Mouse (Mus musculus) midbrain, embryonic 10.5 days (tissue): Measurements from ENCODE around the gene Cdon. TPM values are rescaled to one million over a fixed set of nuclear protein-coding genes. Genes with fewer than 3 reads are reported as not detected.
A peak's percentile ranks its signal among the peaks of the same experiment; 100 is the strongest.

Source experiments
- DNase-seq: peaks from one replicate; pipeline ENCODE4 v3.0.0-alpha.2; 2017; ENCODE audit warnings: low spot score
- H3K27ac ChIP-seq: fragments of 300-500 bp; sonication (generic); replicated peaks from 2 replicates; pipeline ENCODE4 v1.5.1; 2016; ENCODE audit warnings: mild to moderate bottlenecking
- H3K27me3 ChIP-seq: fragments of 300-500 bp; sonication (generic); 2 replicates; pipeline ENCODE4 v1.6.1; 2016; ENCODE audit warnings: low read depth, mild to moderate bottlenecking; ENCODE audit not compliant: poor library complexity, severe bottlenecking
- H3K36me3 ChIP-seq: fragments of 300-500 bp; sonication (generic); 2 replicates; pipeline ENCODE4 v1.6.1; 2016; ENCODE audit warnings: mild to moderate bottlenecking, moderate library complexity
- H3K4me1 ChIP-seq: fragments of 300-500 bp; sonication (generic); 2 replicates; pipeline ENCODE4 v1.6.1; 2016
- H3K4me3 ChIP-seq: fragments of 300-500 bp; sonication (generic); 2 replicates; pipeline ENCODE4 v1.5.1; 2016; ENCODE audit warnings: mild to moderate bottlenecking, moderate library complexity
- H3K9me3 ChIP-seq: fragments of 300-500 bp; sonication (generic); replicated peaks from 2 replicates; pipeline ENCODE4 v1.6.1; 2016; ENCODE audit warnings: mild to moderate bottlenecking
- WGBS: fragments of 180-500 bp; shearing (Covaris S2); methylation state at CpG from one replicate; pipeline ENCODE4 v1.1.7; 2016; 5-methylcytosine and 5-hydroxymethylcytosine counted together
- polyA plus RNA-seq: library from polyadenylated mRNA; unstranded; fragments of >200 nt; fragmentation: Nextera tagmentation; extraction: Ambion mirVana; gene quantifications from 2 replicates; pipeline ENCODE4 v1.2.1, GENCODE M21; 2016

The Cdon gene
- polyA plus RNA-seq, 1 experiment from 2014 or later, result 10.5 TPM

DNA sequence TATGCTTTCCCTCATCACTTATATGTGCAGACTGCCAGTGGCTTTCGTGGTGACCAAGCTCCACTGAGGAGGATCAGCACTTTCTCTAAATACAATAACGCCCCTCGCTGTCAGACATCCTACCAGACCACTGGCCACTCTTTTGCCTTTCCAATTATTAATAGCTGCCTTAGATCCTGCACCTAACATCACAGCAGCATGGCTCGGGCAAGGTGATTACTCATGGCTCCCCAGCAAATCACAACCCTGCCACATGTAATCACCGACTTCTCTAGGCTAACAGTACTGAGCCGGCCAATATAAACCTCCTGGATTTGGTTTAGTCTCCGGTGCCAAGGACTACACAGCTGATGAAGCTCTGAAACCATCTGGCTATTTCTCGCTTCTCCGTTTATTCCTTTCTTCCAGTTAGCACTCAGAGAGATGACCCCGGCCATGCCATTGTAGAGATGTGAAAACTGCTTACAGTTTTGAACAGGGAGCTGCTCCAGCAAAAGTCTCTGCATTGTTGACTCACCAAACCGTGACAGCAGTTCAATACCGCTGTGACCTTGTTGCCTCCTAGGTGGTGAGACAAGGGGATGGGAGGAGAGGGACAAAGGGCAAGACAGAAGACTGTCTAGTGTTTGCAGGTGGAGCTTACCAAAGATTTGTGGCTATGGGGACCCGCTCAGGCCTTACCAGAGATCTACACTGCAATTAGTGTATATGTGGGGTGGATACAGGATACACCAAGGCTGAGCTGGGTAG lies 118.2 kb downstream of the Cdon start:
- Histone ChIP-seq H3K4me1 (peaks cover 18% of the 10 kb centered on the region; the same call in 1 of the 2 replicates), H3K27ac (no peak overlapping the region), H3K36me3 (no peaks in the 10 kb centered on the region), H3K9me3 (no peaks in the 10 kb centered on the region), H3K27me3 (no peaks in the 10 kb centered on the region; the same call in 1 of the 2 replicates), H3K4me3 (no peak overlapping the region)
- 81% methylated on average over 13 of the region's 13 CpGs for WGBS
- DNase-seq, result no peak

DNA sequence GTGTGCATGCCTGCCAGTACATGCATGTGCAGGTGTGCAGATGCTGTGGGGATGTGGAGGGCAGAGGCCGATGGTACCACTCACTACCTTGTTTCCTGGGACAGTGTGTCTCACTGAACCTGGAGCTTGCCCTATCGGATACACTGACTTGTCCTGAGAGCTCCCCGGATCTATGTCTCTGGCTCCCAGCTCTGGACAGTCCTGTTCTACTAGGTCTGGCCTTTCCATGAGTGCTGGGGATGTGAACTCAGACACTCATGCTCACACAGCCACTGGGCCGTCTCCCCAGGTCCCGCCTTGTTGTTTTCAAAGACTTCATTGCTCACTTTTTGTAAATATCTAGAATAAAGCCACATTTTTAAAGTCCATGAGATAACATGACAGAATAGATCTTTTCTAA lies 120.1 kb downstream of the Cdon start:
- peaks cover 18% of the 10 kb centered on the region; the same call in 1 of the 2 replicates for H3K4me1 ChIP-seq
- no peak overlapping the region for H3K4me3 ChIP-seq
- DNase-seq, result no peak
- no peaks in the 10 kb centered on the region for H3K27me3 ChIP-seq
- WGBS, result 85% methylated on average over 5 of the region's 5 CpGs
- no peak overlapping the region for H3K27ac ChIP-seq
- no peaks in the 10 kb centered on the region for H3K9me3 ChIP-seq
- H3K36me3 ChIP-seq, result 0 out of 2 replicates have a peak, but pooled peaks cover 7% of the 10 kb centered on the region

DNA sequence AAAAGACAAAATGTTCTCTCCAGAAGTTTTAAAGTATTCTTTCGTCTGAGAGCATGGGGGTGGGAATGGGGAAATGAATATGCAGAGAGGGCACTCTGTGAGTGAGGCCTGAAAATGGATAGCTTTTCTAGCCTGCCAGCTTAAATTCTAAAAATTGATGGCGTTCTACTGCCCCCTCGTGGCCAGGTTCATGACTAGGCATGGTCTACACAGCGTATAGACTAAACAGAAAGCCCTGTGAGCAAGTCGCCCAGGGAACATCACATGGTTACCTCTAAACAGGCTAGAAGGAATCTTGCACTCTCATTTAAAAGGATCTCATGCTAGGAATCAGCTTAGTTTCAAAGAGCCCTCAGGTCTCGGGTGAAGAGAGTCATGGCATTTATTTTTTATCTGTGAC lies 120.6 kb downstream of the Cdon start:
- 12% methylated on average over 6 of the region's 6 CpGs for WGBS
- 0 out of 2 replicates have a peak, but pooled peaks cover 7% of the 10 kb centered on the region for H3K36me3 ChIP-seq
- no peaks in the 10 kb centered on the region for H3K9me3 ChIP-seq
- H3K27me3 ChIP-seq, result no peaks in the 10 kb centered on the region
- H3K4me1 ChIP-seq, result peaks cover 18% of the 10 kb centered on the region; the same call in 1 of the 2 replicates
- peak; percentile 82 for DNase-seq
- no peak overlapping the region for H3K27ac ChIP-seq
- no peak overlapping the region for H3K4me3 ChIP-seq

DNA sequence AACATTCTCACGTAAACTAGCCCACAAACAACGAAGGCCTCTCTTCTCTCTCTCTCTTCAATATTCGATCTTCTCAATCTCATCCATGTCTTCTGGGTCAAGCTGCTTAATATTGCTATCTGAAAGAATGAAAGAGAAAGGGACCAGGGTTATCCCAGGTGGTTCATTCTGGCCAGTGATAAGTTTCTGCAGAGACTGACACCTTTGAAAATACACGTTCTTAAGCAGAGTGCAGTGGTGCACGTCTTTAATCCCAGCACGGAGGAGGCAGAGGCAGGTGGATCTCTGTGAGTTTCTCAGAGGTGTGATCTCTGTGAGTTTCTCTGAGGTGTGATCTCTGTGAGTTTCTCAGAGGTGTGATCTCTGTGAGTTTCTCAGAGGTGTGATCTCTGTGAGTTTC lies 121.0 kb downstream of the Cdon start:
- DNase-seq, result no peak
- Histone ChIP-seq H3K4me3 (no peak overlapping the region), H3K36me3 (0 out of 2 replicates have a peak, but pooled peaks cover 9% of the 10 kb centered on the region), H3K27me3 (no peaks in the 10 kb centered on the region), H3K9me3 (no peaks in the 10 kb centered on the region), H3K4me1 (peaks cover 18% of the 10 kb centered on the region; the same call in 1 of the 2 replicates), H3K27ac (no peak overlapping the region)
- WGBS, result 74% methylated on average over 6 of the region's 6 CpGs

DNA sequence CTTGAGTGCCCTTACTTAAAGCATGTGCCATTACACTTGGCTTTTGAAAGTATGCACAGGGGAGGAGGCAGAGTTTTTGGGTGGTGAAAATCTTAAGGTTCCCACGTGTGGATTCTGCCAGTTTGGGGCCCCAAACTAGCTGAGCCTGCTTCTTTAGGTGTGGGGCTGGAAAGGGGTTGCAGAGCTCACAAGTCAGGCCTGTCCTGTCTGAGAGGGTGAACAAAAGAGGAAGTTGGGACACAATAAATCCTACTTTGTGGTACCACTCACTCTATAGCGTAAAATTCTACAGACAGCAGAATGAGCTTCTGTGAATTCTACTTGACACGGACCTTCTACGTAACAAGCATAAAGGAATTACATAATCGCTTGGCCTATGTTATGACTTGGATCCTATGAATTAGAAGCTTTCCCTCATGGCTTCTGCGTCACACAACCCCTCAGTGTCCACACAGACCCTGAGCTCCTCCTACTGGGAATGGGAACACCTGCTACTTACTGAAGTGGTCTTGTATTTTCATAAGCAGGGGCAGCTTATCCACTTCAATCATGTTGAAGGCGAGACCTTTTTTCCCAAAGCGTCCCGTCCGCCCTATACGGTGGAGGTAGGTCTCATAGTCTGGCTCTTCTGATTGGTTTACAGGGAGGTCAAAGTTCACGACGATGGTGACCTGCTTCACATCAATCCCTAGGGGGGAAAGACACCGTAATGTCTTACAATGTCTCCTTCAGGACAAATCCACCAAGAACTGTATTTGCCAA lies 122.4 kb downstream of the Cdon start:
- Histone ChIP-seq H3K4me1 (peaks cover 11% of the 10 kb centered on the region; the same call in 1 of the 2 replicates), H3K9me3 (no peaks in the 10 kb centered on the region), H3K27ac (no peak overlapping the region), H3K27me3 (no peaks in the 10 kb centered on the region), H3K36me3 (0 out of 2 replicates have a peak, but pooled peaks cover 9% of the 10 kb centered on the region), H3K4me3 (no peak overlapping the region)
- WGBS, result 86% methylated on average over 14 of the region's 14 CpGs
- DNase-seq, result no peak

DNA sequence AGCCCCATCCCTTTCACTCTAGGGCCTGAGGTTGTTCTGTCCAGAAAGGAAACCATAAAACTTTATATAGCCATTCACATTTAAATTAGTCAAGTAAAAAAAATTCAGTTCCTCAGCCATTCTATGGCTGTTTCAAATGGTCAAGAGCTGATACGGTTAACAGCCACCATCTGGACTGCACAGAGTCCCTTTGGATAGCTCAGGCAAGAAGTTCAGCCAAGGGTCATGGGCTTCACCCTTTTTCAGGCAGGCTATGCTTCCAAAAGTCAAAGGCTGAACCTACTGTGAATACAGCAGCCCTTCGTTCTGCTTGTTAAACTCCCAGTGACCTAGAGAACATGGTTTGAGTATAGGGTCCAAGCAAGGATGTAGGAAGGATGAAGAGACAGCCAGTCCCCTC lies 123.7 kb downstream of the Cdon start:
- no peak overlapping the region for H3K27ac ChIP-seq
- no peak overlapping the region for H3K4me3 ChIP-seq
- no peaks in the 10 kb centered on the region for H3K9me3 ChIP-seq
- no peaks in the 10 kb centered on the region for H3K27me3 ChIP-seq
- DNase-seq, result no peak
- H3K4me1 ChIP-seq, result no peaks in the 10 kb centered on the region
- WGBS, result 89% methylated on average over 2 of the region's 2 CpGs
- H3K36me3 ChIP-seq, result 0 out of 2 replicates have a peak, but pooled peaks cover 9% of the 10 kb centered on the region

DNA sequence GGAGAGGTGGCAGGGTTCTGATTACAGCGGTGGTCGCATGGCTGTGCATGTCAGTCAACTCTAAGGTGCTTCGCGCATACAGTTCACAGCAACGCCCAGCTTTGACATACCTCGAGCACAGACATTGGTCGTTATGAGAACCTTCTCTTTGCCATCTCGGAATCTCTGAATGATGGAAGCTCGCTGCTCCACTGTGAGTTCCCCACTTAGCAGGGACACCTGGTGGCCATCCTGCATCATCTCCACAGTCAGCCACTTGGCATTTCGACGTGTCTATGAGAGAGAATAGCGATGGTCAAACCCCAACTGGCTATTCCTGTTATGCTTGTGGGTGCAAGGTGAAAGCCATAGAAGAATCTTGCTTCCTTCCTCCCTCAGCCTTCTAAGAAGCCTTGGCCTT lies 124.8 kb downstream of the Cdon start:
- H3K36me3 ChIP-seq, result 0 out of 2 replicates have a peak, but pooled peaks cover 9% of the 10 kb centered on the region
- no peak for DNase-seq
- no peaks in the 10 kb centered on the region for H3K4me1 ChIP-seq
- no peak overlapping the region for H3K4me3 ChIP-seq
- H3K9me3 ChIP-seq, result no peaks in the 10 kb centered on the region
- 76% methylated on average over 12 of the region's 12 CpGs for WGBS
- no peaks in the 10 kb centered on the region for H3K27me3 ChIP-seq
- no peak overlapping the region for H3K27ac ChIP-seq

DNA sequence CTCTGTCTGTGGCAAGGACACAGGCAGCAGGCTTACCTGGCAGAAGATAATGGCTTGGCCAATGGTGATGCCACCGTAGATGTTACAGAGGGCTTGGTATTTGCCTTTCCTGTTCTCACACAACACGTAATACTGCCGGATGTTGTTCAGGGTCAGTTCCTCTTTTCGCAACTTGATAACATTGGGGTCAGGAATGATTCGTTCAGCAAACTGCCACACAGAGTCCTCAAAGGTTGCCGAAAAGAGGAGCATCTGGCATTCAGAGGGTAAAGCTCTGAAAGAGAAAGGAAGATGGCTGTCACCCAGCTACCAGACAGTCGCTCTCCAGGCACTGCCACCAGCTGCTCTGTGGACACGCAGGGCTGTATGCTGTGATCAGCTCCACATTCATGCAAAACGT lies 125.8 kb downstream of the Cdon start:
- no peak overlapping the region for H3K4me3 ChIP-seq
- H3K9me3 ChIP-seq, result no peaks in the 10 kb centered on the region
- DNase-seq, result no peak
- 87% methylated on average over 9 of the region's 9 CpGs for WGBS
- H3K27me3 ChIP-seq, result no peaks in the 10 kb centered on the region
- H3K4me1 ChIP-seq, result no peaks in the 10 kb centered on the region
- H3K27ac ChIP-seq, result no peak overlapping the region
- 0 out of 2 replicates have a peak, but pooled peaks cover 9% of the 10 kb centered on the region for H3K36me3 ChIP-seq

DNA sequence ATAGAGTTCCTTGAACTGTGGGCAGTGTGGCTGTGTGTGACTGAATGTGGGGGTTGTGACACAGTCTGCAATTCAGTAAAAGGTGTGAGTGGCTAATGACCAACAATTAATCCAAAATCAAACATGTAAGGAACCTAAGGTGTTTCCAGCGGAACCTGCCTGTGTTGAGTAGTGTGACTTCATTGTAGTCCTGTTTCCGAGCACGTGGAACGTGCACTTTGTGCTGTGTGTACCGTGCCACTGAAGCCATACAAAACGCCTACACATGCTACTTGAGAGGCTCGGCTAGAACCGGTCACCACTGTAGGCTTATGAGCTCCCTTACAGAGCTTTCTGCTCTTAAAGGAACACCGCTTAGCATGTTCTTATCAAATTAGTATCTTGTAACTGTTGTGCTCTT lies 127.5 kb downstream of the Cdon start:
- 93% methylated on average over 9 of the region's 9 CpGs for WGBS
- DNase-seq, result no peak
- Histone ChIP-seq H3K36me3 (0 out of 2 replicates have a peak, but pooled peaks cover 9% of the 10 kb centered on the region), H3K4me3 (no peak overlapping the region), H3K9me3 (no peaks in the 10 kb centered on the region), H3K4me1 (no peaks in the 10 kb centered on the region), H3K27ac (no peak overlapping the region), H3K27me3 (no peaks in the 10 kb centered on the region)

DNA sequence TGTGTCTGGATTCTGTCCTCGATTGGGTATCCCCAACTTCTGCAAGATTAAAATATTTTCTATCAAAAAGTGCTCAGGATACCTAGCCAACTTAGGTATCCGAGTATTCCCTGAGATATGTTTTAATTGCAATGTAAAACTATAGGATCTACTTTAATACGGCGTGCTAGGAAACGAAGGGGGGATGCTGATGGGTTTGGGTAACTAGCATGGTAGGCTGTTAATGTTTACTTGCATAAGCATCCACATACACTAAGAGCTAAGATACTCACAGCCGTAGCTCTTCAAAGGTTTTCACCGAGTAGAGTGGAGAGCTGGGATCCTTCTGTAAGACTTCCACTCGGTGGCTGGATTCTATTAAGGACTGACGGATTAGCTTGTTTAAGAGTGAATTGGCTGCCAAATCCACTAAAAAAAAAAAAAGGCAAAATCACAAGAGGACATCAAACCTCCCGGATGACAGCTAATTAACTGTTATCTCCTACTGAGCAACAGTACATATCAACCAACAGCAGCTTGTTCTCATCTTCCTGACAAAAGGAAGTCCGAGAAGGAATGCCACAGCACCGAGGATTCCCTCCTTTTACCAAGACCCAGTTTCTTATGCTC lies 135.7 kb downstream of the Cdon start:
- DNase-seq, result peak; percentile 4
- H3K4me1 ChIP-seq, result peaks cover 25% of the 10 kb centered on the region
- no peaks in the 10 kb centered on the region for H3K9me3 ChIP-seq
- H3K27ac ChIP-seq, result no peak overlapping the region
- WGBS, result 79% methylated on average over 12 of the region's 12 CpGs
- no peak overlapping the region for H3K4me3 ChIP-seq
- peaks cover 27% of the 10 kb centered on the region for H3K27me3 ChIP-seq
- peaks cover 9% of the 10 kb centered on the region for H3K36me3 ChIP-seq
